Mouse (Mus musculus) liver, embryonic 15.5 days (tissue): ENCODE results near the gene Eif4g3. TPM values are rescaled to one million over a fixed set of nuclear protein-coding genes. Genes with fewer than 3 reads are reported as not detected.

Experiments used
- ATAC-seq: fragments of 200-750 bp; cut with Nextera tagmentation; 2 replicates; pipeline ENCODE4 v1.8.0; 2017; ENCODE audit warnings: moderate number of reproducible peaks, mild to moderate bottlenecking, moderate library complexity; ENCODE audit not compliant: insufficient read depth
- H3K27ac ChIP-seq: fragments of 300-500 bp; sonication (generic); replicated peaks from 2 replicates; pipeline ENCODE4 v1.5.1; 2015; ENCODE audit warnings: mild to moderate bottlenecking, inconsistent platforms
- H3K27me3 ChIP-seq: fragments of 300-500 bp; sonication (generic); 2 replicates; pipeline ENCODE4 v1.6.1; 2015; ENCODE audit warnings: mild to moderate bottlenecking, inconsistent platforms
- H3K36me3 ChIP-seq: fragments of 300-500 bp; sonication (generic); replicated peaks from 2 replicates; pipeline ENCODE4 v1.6.1; 2015; ENCODE audit warnings: moderate library complexity, mild to moderate bottlenecking, inconsistent platforms
- H3K4me1 ChIP-seq: fragments of 300-500 bp; sonication (generic); replicated peaks from 2 replicates; pipeline ENCODE4 v1.6.1; 2015; ENCODE audit warnings: inconsistent platforms
- H3K4me2 ChIP-seq: fragments of 300-500 bp; sonication (generic); 2 replicates; pipeline ENCODE4 v1.6.1; 2015; ENCODE audit warnings: moderate library complexity, mild to moderate bottlenecking, inconsistent platforms
- H3K4me3 ChIP-seq: fragments of 300-500 bp; sonication (generic); replicated peaks from 2 replicates; pipeline ENCODE4 v1.5.1; 2015; ENCODE audit warnings: mild to moderate bottlenecking, inconsistent platforms
- H3K9ac ChIP-seq: fragments of 300-500 bp; sonication (generic); 2 replicates; pipeline ENCODE4 v1.6.1; 2015; ENCODE audit warnings: moderate library complexity, mild to moderate bottlenecking, inconsistent platforms
- H3K9me3 ChIP-seq: fragments of 300-500 bp; sonication (generic); replicated peaks from 2 replicates; pipeline ENCODE4 v1.6.1; 2016; ENCODE audit warnings: inconsistent platforms
- WGBS: fragments of 180-500 bp; shearing (Covaris S2); methylation state at CpG from one replicate; pipeline ENCODE4 v1.1.7; 2015; ENCODE audit warnings: mixed read lengths; ENCODE audit not compliant: insufficient replicate concordance; 5-methylcytosine and 5-hydroxymethylcytosine counted together
- polyA plus RNA-seq: library from polyadenylated mRNA; unstranded; fragments of >200 nt; fragmentation: Nextera tagmentation; extraction: Ambion mirVana; gene quantifications from 2 replicates; pipeline ENCODE4 v1.2.1, GENCODE M21; 2015

Gene Eif4g3
- polyA plus RNA-seq, 1 experiment from 2014 or later = 6.3 TPM

- H3K27ac ChIP-seq = 0 out of 2 replicates have a peak overlapping the region, but pooled peaks have one; percentile 19
- H3K4me3 ChIP-seq = no peak overlapping the region
- 32% methylated on average over 9 of the region's 9 CpGs for WGBS
- no peak overlapping the region for H3K4me2 ChIP-seq
- peaks cover 31% of the 10 kb centered on the region for H3K4me1 ChIP-seq
- H3K9me3 ChIP-seq = no peaks in the 10 kb centered on the region
- H3K27me3 ChIP-seq = no peaks in the 10 kb centered on the region
- peaks cover 31% of the 10 kb centered on the region for H3K36me3 ChIP-seq
- no peak overlapping the region for H3K9ac ChIP-seq
- peak; percentile 37; the same call in 1 of the 2 replicates for ATAC-seq
Measured at GRCm38 (mm10) chr4:138023403-138024100, 30.7 kb downstream of the Eif4g3 start.

DNA sequence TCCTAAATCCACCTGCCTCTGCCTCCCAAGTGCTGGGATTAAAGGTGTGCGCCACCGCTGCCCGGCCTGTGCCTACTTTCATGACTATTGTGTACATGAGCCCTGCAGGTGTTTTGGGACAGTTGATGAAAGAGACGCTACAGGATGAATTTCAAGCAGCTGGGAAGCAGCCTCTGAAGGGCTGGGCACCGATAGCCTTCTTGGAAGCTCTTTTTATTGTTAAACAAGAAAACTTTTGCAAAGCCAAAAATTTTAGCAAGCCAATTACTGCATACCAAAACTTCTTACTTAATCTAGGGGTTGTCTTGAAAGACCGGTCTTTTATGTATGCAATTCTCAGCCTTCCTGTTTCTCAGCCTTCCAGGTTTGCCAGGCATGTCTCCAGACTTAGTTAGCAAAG lies 36.3 kb downstream of the Eif4g3 start:
- Histone ChIP-seq H3K4me3 (no peak overlapping the region), H3K9ac (no peak overlapping the region), H3K36me3 (peaks cover 39% of the 10 kb centered on the region), H3K27ac (no peak overlapping the region), H3K9me3 (no peaks in the 10 kb centered on the region), H3K27me3 (no peaks in the 10 kb centered on the region), H3K4me1 (peaks cover 5% of the 10 kb centered on the region), H3K4me2 (no peak overlapping the region)
- 83% methylated on average over 6 of the region's 6 CpGs for WGBS
- ATAC-seq = no peak

- Histone ChIP-seq H3K4me1 (no peaks in the 10 kb centered on the region), H3K4me2 (no peak overlapping the region), H3K9ac (no peak overlapping the region), H3K9me3 (no peaks in the 10 kb centered on the region), H3K36me3 (peaks cover 35% of the 10 kb centered on the region), H3K27ac (no peak overlapping the region), H3K4me3 (no peak overlapping the region), H3K27me3 (no peaks in the 10 kb centered on the region)
- no peak for ATAC-seq
- 84% methylated on average over 10 of the region's 10 CpGs for WGBS
Measured at GRCm38 (mm10) chr4:138031828-138032227, 39.0 kb downstream of the Eif4g3 start.

GRCm38 (mm10) chr4:138033871-138034270 lies 41.0 kb downstream of the Eif4g3 start:
- Histone ChIP-seq H3K4me1 (peaks cover 4% of the 10 kb centered on the region), H3K4me3 (no peak overlapping the region), H3K27me3 (no peaks in the 10 kb centered on the region), H3K9me3 (no peaks in the 10 kb centered on the region), H3K4me2 (no peak overlapping the region), H3K9ac (no peak overlapping the region), H3K36me3 (peaks cover 27% of the 10 kb centered on the region), H3K27ac (no peak overlapping the region)
- 68% methylated on average over 4 of the region's 4 CpGs for WGBS
- no peak for ATAC-seq

- no peak for ATAC-seq
- H3K4me3 ChIP-seq = no peak overlapping the region
- peaks cover 22% of the 10 kb centered on the region for H3K36me3 ChIP-seq
- peaks cover 9% of the 10 kb centered on the region for H3K4me1 ChIP-seq
- no peak overlapping the region for H3K27ac ChIP-seq
- no peaks in the 10 kb centered on the region for H3K27me3 ChIP-seq
- H3K9me3 ChIP-seq = no peaks in the 10 kb centered on the region
- no peak overlapping the region for H3K4me2 ChIP-seq
- WGBS = 77% methylated on average over 9 of the region's 9 CpGs
- no peak overlapping the region for H3K9ac ChIP-seq
Measured at GRCm38 (mm10) chr4:138035435-138036120, 42.8 kb downstream of the Eif4g3 start.

DNA sequence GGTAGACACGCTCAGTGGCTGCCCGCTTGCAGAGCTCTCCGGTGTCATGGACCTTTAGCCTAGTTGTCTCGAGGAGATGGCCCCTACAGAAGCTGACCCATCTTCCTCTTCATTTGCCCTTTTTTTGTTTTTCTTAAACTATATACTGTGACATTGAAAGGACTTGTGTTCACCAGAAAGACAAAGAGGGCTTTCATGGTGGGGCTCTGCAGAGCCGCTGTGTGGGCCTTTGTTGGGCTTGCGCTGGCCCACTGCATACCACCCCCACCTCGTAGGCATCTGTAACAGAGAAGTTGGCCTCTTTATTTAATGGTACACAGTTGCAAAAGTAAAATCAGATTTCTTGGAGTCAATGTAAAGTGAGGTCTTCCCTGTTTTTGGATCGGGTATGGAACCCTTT lies 44.3 kb downstream of the Eif4g3 start:
- no peak for ATAC-seq

DNA sequence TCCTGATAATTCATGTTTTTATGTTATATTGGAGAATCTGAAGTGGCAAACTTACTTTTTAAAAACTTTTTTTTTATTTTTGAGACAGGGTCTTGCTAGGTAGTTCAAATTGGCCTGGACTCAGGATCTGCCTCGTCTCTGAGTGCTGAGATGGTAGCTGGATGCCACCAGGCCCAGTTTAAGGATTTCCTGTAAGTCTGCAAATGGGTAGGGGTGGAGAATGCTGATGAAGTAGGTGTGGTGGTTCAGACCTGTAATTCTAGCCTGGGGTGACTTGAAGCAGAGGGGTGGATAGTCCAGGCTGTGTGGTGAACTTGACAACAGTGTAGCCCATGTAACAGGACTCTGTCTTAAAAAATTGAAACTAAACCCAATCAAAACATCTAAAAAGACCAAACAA lies 45.1 kb downstream of the Eif4g3 start:
- H3K4me2 ChIP-seq = no peak overlapping the region
- no peak overlapping the region for H3K9ac ChIP-seq
- H3K36me3 ChIP-seq = peaks cover 25% of the 10 kb centered on the region; the same call in 1 of the 2 replicates
- no peak overlapping the region for H3K27ac ChIP-seq
- H3K4me1 ChIP-seq = peaks cover 9% of the 10 kb centered on the region
- 67% methylated on average over 1 of the region's 1 CpGs for WGBS
- H3K9me3 ChIP-seq = no peaks in the 10 kb centered on the region
- no peak for ATAC-seq
- H3K27me3 ChIP-seq = no peaks in the 10 kb centered on the region
- H3K4me3 ChIP-seq = no peak overlapping the region

More for the DNA sequence above, 44.3 kb downstream of the Eif4g3 start:
- no peaks in the 10 kb centered on the region for H3K27me3 ChIP-seq
- peaks cover 9% of the 10 kb centered on the region for H3K4me1 ChIP-seq
- H3K4me3 ChIP-seq = no peak overlapping the region
- H3K9me3 ChIP-seq = no peaks in the 10 kb centered on the region
- no peak overlapping the region for H3K9ac ChIP-seq
- no peak overlapping the region for H3K27ac ChIP-seq
- H3K4me2 ChIP-seq = no peak overlapping the region
- WGBS = 82% methylated on average over 8 of the region's 8 CpGs
- H3K36me3 ChIP-seq = peaks cover 28% of the 10 kb centered on the region; the same call in 1 of the 2 replicates

GRCm38 (mm10) chr4:138038365-138039274 lies 45.8 kb downstream of the Eif4g3 start:
- Histone ChIP-seq H3K36me3 (peaks cover 24% of the 10 kb centered on the region; the same call in 1 of the 2 replicates), H3K4me2 (no peak overlapping the region), H3K9me3 (no peaks in the 10 kb centered on the region), H3K4me3 (no peak overlapping the region), H3K27ac (no peak overlapping the region; the same call in 1 of the 2 replicates), H3K27me3 (no peaks in the 10 kb centered on the region), H3K4me1 (peaks cover 9% of the 10 kb centered on the region), H3K9ac (no peak overlapping the region)
- ATAC-seq = peak; percentile 44; the same call in 1 of the 2 replicates
- 69% methylated on average over 13 of the region's 13 CpGs for WGBS

GRCm38 (mm10) chr4:138039275-138039651 lies 46.4 kb downstream of the Eif4g3 start:
- no peaks in the 10 kb centered on the region for H3K27me3 ChIP-seq
- peaks cover 9% of the 10 kb centered on the region for H3K4me1 ChIP-seq
- WGBS = 85% methylated on average over 9 of the region's 9 CpGs
- H3K9me3 ChIP-seq = no peaks in the 10 kb centered on the region
- no peak overlapping the region for H3K27ac ChIP-seq
- H3K9ac ChIP-seq = no peak overlapping the region
- no peak overlapping the region for H3K4me3 ChIP-seq
- H3K4me2 ChIP-seq = no peak overlapping the region
- peaks cover 24% of the 10 kb centered on the region; the same call in 1 of the 2 replicates for H3K36me3 ChIP-seq
- no peak for ATAC-seq

DNA sequence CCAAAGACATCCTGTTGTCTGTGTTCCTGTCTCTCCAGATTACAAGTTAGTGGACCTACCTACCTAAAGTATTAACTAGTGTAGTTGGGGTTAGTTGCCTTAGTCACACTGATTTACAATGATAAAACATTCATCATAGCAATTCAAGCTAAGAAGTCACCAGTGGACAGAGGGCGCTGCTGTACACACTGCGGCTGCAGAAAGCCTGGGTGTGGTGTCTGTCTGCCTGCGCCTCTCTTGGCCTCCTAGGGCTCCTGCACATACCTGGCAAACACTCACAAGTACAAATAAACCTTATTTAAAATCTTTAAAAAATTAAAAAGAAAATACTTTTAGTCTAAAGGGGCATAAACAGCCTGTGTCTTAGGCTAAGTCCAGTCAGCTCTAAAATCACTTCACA lies 47.8 kb downstream of the Eif4g3 start:
- Histone ChIP-seq H3K9ac (no peak overlapping the region), H3K27me3 (no peaks in the 10 kb centered on the region), H3K36me3 (peaks cover 32% of the 10 kb centered on the region), H3K4me2 (no peak overlapping the region), H3K4me3 (no peak overlapping the region), H3K27ac (no peak overlapping the region), H3K4me1 (peaks cover 9% of the 10 kb centered on the region), H3K9me3 (no peaks in the 10 kb centered on the region)
- no peak for ATAC-seq
- WGBS = 81% methylated on average over 3 of the region's 3 CpGs
